Mouse (Mus musculus): ENCODE data around the gene Pcolce2.

DNA sequence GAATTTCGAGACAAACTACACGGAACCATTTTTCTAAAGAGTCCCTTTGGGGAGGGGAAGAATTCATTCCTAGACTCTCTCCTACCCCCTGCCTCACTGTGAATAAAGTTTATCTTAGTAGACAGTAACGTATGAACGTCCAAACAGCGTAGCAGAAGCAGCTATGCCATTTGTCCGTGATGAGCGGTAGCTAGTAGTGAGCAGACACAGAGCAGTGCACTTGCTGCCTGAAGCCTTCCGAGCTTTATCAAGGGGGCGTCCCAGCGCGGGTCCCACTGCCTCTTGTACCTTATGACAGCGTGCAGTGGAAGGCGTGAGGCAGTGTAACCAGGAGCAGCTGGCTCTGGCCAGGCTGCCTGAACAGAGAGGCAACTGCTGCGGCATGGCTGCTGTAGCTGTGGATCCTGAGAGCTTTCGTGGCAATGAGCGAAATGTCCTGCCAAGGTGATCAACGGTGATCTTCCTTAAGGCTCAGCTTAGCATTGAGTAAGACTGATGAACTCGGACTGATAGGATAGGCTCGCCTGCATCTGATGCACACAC is 39.2 kb upstream of the Pcolce2 start:
- TF ChIP-seq CTCF (IDR thresholded peaks at IDR 0.05; ENCODE audit: low read depth) = no peak
- no peak for TF ChIP-seq EP300 (IDR thresholded peaks at IDR 0.05; ENCODE audit: low read depth)

All from heart, postnatal 0 days (tissue).